Mouse (Mus musculus) stomach, embryonic 16.5 days (tissue): ENCODE measurements around the gene Gm9999. TPM values are rescaled to one million over a fixed set of nuclear protein-coding genes. Genes with fewer than 3 reads are reported as not detected.
"Not testable (repeated sequence)": the region's sequence is repeated elsewhere in the genome, so short reads cannot be mapped to it uniquely, and the experiment has no call there.

Experiments used
- ATAC-seq: fragments of 200-750 bp; cut with Nextera tagmentation; 2 replicates; pipeline ENCODE4 v1.8.0; 2017; ENCODE audit warnings: moderate number of reproducible peaks, moderate TSS enrichment; ENCODE audit not compliant: insufficient read depth, low FRiP score
- H3K27ac ChIP-seq: fragments of 300-500 bp; sonication (generic); 2 replicates; pipeline ENCODE4 v1.5.1; 2014; ENCODE audit warnings: low read length
- H3K27me3 ChIP-seq: fragments of 300-500 bp; sonication (generic); 2 replicates; pipeline ENCODE4 v1.6.1; 2014; ENCODE audit warnings: low read length, control low read depth, mixed read lengths; ENCODE audit not compliant: control insufficient read depth, insufficient read depth
- H3K36me3 ChIP-seq: fragments of 300-500 bp; sonication (generic); 2 replicates; pipeline ENCODE4 v1.6.1; 2014; ENCODE audit warnings: low read length; ENCODE audit not compliant: control insufficient read depth, insufficient read depth
- H3K4me1 ChIP-seq: fragments of 300-500 bp; sonication (generic); 2 replicates; pipeline ENCODE4 v1.6.1; 2014; ENCODE audit warnings: low read length, control low read depth, mixed read lengths; ENCODE audit not compliant: control insufficient read depth, insufficient read depth
- H3K4me2 ChIP-seq: fragments of 300-500 bp; sonication (generic); 2 replicates; pipeline ENCODE4 v1.6.1; 2014; ENCODE audit warnings: low read depth, low read length, mixed read lengths
- H3K4me3 ChIP-seq: fragments of 300-500 bp; sonication (generic); replicated peaks from 2 replicates; pipeline ENCODE4 v1.5.1; 2014; ENCODE audit warnings: mild to moderate bottlenecking, low read length
- H3K9ac ChIP-seq: fragments of 300-500 bp; sonication (generic); 2 replicates; pipeline ENCODE4 v1.6.1; 2014; ENCODE audit warnings: low read length
- H3K9me3 ChIP-seq: fragments of 300-500 bp; sonication (generic); replicated peaks from 2 replicates; pipeline ENCODE4 v1.6.1; 2016; ENCODE audit warnings: low read length, control low read depth; ENCODE audit not compliant: control insufficient read depth
- WGBS: fragments of 180-500 bp; shearing (Covaris S2); extraction: QIAGEN DNeasy Blood & Tissue Kit; methylation state at CpG from one replicate; pipeline ENCODE4 v1.1.7; 2014; 5-methylcytosine and 5-hydroxymethylcytosine counted together
- polyA plus RNA-seq: library from polyadenylated mRNA; unstranded; fragments of >200 nt; fragmentation: Nextera tagmentation; extraction: Ambion mirVana; gene quantifications from 2 replicates; pipeline ENCODE4 v1.2.1, GENCODE M21; 2015

Gm9999 gene
- polyA plus RNA-seq, 1 experiment from 2014 or later: not detected

DNA sequence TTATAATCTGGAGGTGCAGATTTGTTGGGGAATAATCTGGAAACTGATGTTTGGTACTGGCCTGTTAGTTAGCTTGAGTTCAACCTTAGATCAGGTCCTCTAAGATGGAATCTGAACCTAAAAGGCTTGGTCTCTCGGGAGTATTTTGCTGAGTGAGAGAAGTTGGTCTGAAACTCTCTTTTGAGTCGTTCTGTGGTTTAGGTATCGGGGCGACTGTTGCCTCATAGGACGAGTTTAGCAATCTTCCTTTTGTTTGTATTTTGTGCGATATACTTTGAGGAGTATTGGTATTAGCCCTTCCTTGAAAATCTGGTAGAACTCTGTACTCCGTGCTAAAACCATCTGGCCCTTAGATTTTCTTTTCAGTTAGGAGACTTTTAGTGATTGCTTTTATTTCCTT is 19.3 kb upstream of the Gm9999 start:
- ATAC-seq: no peak
- WGBS: 79% methylated on average over 7 of the region's 7 CpGs

DNA sequence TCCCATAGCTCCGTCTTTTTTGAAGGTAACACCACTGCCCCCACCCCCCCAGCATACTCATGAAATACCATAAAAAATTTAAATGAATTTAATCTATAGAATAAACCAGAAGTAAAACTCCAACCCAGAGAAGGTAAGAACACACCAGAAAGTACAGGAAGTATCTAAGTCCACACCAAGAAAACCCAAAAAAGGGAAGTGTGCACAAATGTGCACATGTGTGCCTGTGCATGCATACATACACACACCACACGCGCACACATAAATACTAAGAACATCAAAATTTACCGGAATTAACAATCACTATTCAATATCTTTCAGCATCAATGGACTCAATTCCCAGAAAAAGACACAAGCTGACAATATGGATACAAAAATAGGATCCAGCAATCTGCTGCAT is 13.5 kb upstream of the Gm9999 start:
- Histone ChIP-seq H3K4me1 (no peaks in the 10 kb centered on the region), H3K9ac (no peak overlapping the region), H3K9me3 (no peaks in the 10 kb centered on the region), H3K27ac (no peak overlapping the region), H3K27me3 (no peaks in the 10 kb centered on the region), H3K4me3 (no peak overlapping the region), H3K36me3 (no peaks in the 10 kb centered on the region), H3K4me2 (no peak overlapping the region)
- no peak for ATAC-seq
- 89% methylated on average over 4 of the region's 4 CpGs for WGBS

More for the DNA sequence above, 19.3 kb upstream of the Gm9999 start:
- no peaks in the 10 kb centered on the region for H3K36me3 ChIP-seq
- H3K27ac ChIP-seq: no peak overlapping the region
- H3K9ac ChIP-seq: no peak overlapping the region
- H3K4me2 ChIP-seq: no peak overlapping the region
- H3K4me1 ChIP-seq: peaks cover 15% of the 10 kb centered on the region
- no peaks in the 10 kb centered on the region for H3K27me3 ChIP-seq
- no peak overlapping the region for H3K4me3 ChIP-seq
- no peaks in the 10 kb centered on the region for H3K9me3 ChIP-seq

DNA sequence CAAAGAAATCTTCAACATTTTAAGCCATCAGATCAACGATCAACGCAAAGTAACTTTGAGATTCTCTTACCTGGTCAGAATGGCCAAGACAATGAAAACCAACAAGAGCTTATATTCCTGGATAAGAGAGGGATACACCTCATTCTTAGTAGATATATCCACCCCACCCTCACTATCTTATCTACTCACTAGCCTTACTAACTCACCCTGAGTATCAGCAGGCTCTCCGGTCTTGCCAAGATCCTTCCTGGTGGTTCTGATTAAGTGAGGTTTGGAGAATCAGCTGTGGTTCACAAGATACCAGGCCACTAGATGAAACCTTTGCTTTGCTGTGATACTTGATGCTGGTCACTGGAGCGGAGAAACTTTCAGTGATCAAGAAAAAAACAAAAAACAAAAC is 8.7 kb upstream of the Gm9999 start:
- 89% methylated on average over 4 of the region's 4 CpGs for WGBS
- Histone ChIP-seq H3K27me3 (no peaks in the 10 kb centered on the region), H3K4me2 (no peak overlapping the region), H3K36me3 (no peaks in the 10 kb centered on the region), H3K4me3 (no peak overlapping the region), H3K27ac (no peak overlapping the region), H3K9me3 (no peaks in the 10 kb centered on the region), H3K9ac (no peak overlapping the region), H3K4me1 (no peaks in the 10 kb centered on the region)
- ATAC-seq: no peak

DNA sequence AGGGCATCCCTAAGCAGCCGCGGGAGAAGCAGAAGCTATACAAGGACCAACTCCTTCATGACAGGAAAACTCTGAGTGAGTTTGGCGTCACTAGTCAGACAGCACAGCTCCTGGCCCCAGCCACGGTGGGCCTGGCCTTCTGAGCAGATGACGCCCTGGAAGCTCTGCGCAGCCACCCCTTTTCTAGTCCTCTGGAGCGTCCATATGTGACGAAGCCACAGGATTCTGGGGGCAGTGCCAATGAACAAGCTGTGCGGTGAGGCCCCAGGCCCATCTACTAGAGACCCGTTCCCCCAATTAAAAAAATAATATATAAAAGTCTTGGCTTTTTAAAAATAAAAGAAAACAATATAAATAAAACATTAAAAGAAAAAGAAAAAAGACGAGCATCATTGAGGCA is 7.9 kb upstream of the Gm9999 start:
- Histone ChIP-seq H3K4me2 (no peak overlapping the region), H3K9me3 (no peaks in the 10 kb centered on the region), H3K4me3 (no peak overlapping the region), H3K4me1 (no peaks in the 10 kb centered on the region), H3K9ac (no peak overlapping the region), H3K27ac (no peak overlapping the region), H3K36me3 (no peaks in the 10 kb centered on the region), H3K27me3 (no peaks in the 10 kb centered on the region)
- no peak for ATAC-seq
- WGBS: 92% methylated on average over 11 of the region's 11 CpGs

GRCm38 (mm10) chr7:46985718-46986505 is 2.5 kb downstream of the Gm9999 start:
- Histone ChIP-seq H3K9me3 (no peaks in the 10 kb centered on the region), H3K4me1 (peaks cover 16% of the 10 kb centered on the region; the same call in 1 of the 2 replicates), H3K27ac (no peak overlapping the region; the same call in 1 of the 2 replicates), H3K4me3 (no peak overlapping the region), H3K4me2 (no peak overlapping the region), H3K9ac (no peak overlapping the region), H3K27me3 (no peaks in the 10 kb centered on the region), H3K36me3 (no peaks in the 10 kb centered on the region; the same call in 1 of the 2 replicates)
- 47% methylated on average over 8 of the region's 8 CpGs for WGBS
- ATAC-seq: no peak

DNA sequence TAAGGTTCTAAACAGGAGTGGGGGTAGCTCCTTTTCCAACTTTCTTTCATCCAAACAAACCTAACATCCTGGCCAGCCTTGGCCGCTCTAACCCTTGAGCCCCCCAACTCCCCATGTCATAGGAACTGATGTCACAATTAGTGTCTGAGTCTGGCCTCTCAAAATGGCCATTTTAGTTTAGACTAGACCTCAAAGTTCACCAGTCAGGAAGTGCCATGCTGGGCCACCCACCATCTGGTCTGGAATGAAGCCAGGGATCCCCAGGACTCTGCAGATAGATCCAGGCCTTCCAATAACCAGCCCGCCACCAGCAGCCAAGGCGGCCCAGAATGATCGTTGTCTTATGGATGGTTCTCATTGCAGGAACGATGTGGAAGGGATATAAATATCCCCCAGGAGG is 3.3 kb downstream of the Gm9999 start:
- no peaks in the 10 kb centered on the region; the same call in 1 of the 2 replicates for H3K36me3 ChIP-seq
- H3K9me3 ChIP-seq: no peaks in the 10 kb centered on the region
- H3K9ac ChIP-seq: no peak overlapping the region
- peaks cover 16% of the 10 kb centered on the region; the same call in 1 of the 2 replicates for H3K4me1 ChIP-seq
- no peak overlapping the region for H3K4me3 ChIP-seq
- peak; percentile 33; the same call in 1 of the 2 replicates for ATAC-seq
- no peak overlapping the region for H3K4me2 ChIP-seq
- no peaks in the 10 kb centered on the region for H3K27me3 ChIP-seq
- 39% methylated on average over 5 of the region's 5 CpGs for WGBS
- H3K27ac ChIP-seq: peak overlapping the region; percentile 24; the same call in 1 of the 2 replicates

DNA sequence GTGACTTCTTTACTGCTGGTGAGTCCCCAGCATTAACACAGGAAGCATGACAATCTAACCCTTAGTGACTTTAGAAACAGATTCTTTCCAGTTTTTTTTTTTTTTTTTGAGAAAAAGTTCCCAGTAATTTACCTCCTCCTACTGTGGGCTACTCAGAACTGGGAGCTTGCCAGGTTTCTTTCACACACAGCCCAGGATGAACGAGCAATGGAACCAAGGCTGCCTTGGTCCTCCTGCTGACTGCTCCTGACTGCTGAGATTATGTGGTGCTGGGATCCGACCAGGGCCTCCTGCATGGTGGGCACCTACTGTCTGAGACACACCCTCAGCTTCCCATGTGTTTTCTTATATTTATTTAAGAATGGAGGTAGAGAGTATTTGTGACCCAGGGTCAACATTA is 3.7 kb downstream of the Gm9999 start:
- no peak; the same call in 1 of the 2 replicates for ATAC-seq
- Histone ChIP-seq H3K27me3 (no peaks in the 10 kb centered on the region), H3K9ac (no peak overlapping the region), H3K4me2 (no peak overlapping the region), H3K27ac (peak overlapping the region; percentile 24; the same call in 1 of the 2 replicates), H3K9me3 (no peaks in the 10 kb centered on the region), H3K36me3 (no peaks in the 10 kb centered on the region; the same call in none of the 2 replicates), H3K4me1 (peaks cover 16% of the 10 kb centered on the region; the same call in 1 of the 2 replicates), H3K4me3 (no peak overlapping the region)
- WGBS: 24% methylated on average over 2 of the region's 2 CpGs

GRCm38 (mm10) chr7:46989387-46989786 is 6.0 kb downstream of the Gm9999 start:
- 71% methylated on average over 4 of the region's 4 CpGs for WGBS
- H3K27me3 ChIP-seq, ATAC-seq, H3K4me2 ChIP-seq, H3K9ac ChIP-seq, H3K4me3 ChIP-seq, H3K9me3 ChIP-seq, H3K36me3 ChIP-seq, H3K27ac ChIP-seq: not testable (repeated sequence)
- peaks cover 16% of the 10 kb centered on the region; the same call in 1 of the 2 replicates for H3K4me1 ChIP-seq

GRCm38 (mm10) chr7:46993079-46993478 is 9.7 kb downstream of the Gm9999 start:
- Histone ChIP-seq H3K36me3 (peaks cover 19% of the 10 kb centered on the region), H3K4me2 (no peak overlapping the region), H3K9me3 (no peaks in the 10 kb centered on the region), H3K27me3 (no peaks in the 10 kb centered on the region), H3K27ac (no peak overlapping the region), H3K4me1 (no peaks in the 10 kb centered on the region), H3K9ac (no peak overlapping the region), H3K4me3 (no peak overlapping the region)
- no peak for ATAC-seq
- WGBS: 89% methylated on average over 8 of the region's 8 CpGs
